Mouse (Mus musculus) stomach, postnatal 0 days (tissue): Measurements from ENCODE around the gene Cdca7l. TPM values are rescaled to one million over a fixed set of nuclear protein-coding genes. Genes with fewer than 3 reads are reported as not detected.

ENCODE experiments used
- ATAC-seq: fragments of 200-750 bp; cut with Nextera tagmentation; 2 replicates; pipeline ENCODE4 v1.8.0; 2017; ENCODE audit not compliant: low FRiP score, low TSS enrichment
- DNase-seq: peaks from one replicate; pipeline ENCODE4 v3.0.0-alpha.2; 2016; ENCODE audit warnings: low spot score
- H3K27ac ChIP-seq: fragments of 300-500 bp; sonication (generic); replicated peaks from 2 replicates; pipeline ENCODE4 v1.5.1; 2014; ENCODE audit warnings: mild to moderate bottlenecking, control low read depth
- H3K27me3 ChIP-seq: fragments of 300-500 bp; sonication (generic); 2 replicates; pipeline ENCODE4 v1.6.1; 2014; ENCODE audit warnings: low read length; ENCODE audit not compliant: control insufficient read depth, insufficient read depth
- H3K36me3 ChIP-seq: fragments of 300-500 bp; sonication (generic); 2 replicates; pipeline ENCODE4 v1.6.1; 2014; ENCODE audit warnings: low read length, mixed read lengths; ENCODE audit not compliant: control insufficient read depth, insufficient read depth
- H3K4me1 ChIP-seq: fragments of 300-500 bp; sonication (generic); replicated peaks from 2 replicates; pipeline ENCODE4 v1.6.1; 2014; ENCODE audit warnings: antibody characterized with exemption; ENCODE audit not compliant: control insufficient read depth, insufficient read depth
- H3K4me2 ChIP-seq: fragments of 300-500 bp; sonication (generic); replicated peaks from 2 replicates; pipeline ENCODE4 v1.6.1; 2014; ENCODE audit warnings: low read depth, mild to moderate bottlenecking, control low read depth, moderate library complexity
- H3K4me3 ChIP-seq: fragments of 300-500 bp; sonication (generic); 2 replicates; pipeline ENCODE4 v1.5.1; 2014; ENCODE audit warnings: low read depth, low read length, control low read depth
- H3K9ac ChIP-seq: fragments of 300-500 bp; sonication (generic); 2 replicates; pipeline ENCODE4 v1.6.1; 2014; ENCODE audit warnings: mild to moderate bottlenecking, low read length, control low read depth, mixed read lengths
- H3K9me3 ChIP-seq: fragments of 300-500 bp; sonication (generic); 2 replicates; pipeline ENCODE4 v1.6.1; 2016; ENCODE audit warnings: low read length; ENCODE audit not compliant: control insufficient read depth
- CTCF ChIP-seq: IDR thresholded peaks from 2 replicates; pipeline ENCODE4 v1.5.1; 2016; ENCODE audit warnings: antibody characterized with exemption, low read depth, mild to moderate bottlenecking, moderate library complexity
- EP300 ChIP-seq: optimal IDR thresholded peaks from 2 replicates; pipeline ENCODE3; 2016; ENCODE audit warnings: antibody characterized with exemption
- WGBS: fragments of 180-500 bp; shearing (Covaris S2); extraction: QIAGEN DNeasy Blood & Tissue Kit; methylation state at CpG from one replicate; pipeline ENCODE4 v1.1.7; 2014; 5-methylcytosine and 5-hydroxymethylcytosine counted together
- polyA plus RNA-seq: library from polyadenylated mRNA; unstranded; fragments of >200 nt; fragmentation: Nextera tagmentation; extraction: Ambion mirVana; gene quantifications from 2 replicates; pipeline ENCODE4 v1.2.1, GENCODE M21; 2015

Gene Cdca7l
- polyA plus RNA-seq, 1 experiment from 2014 or later, result 15.1 TPM

GRCm38 (mm10) chr12:117832190-117832589, 28.1 kb downstream of the Cdca7l start:
- no peak overlapping the region for H3K27ac ChIP-seq
- H3K36me3 ChIP-seq, result no peaks in the 10 kb centered on the region
- no peak overlapping the region for H3K9ac ChIP-seq
- DNase-seq, result no peak
- no peaks in the 10 kb centered on the region for H3K9me3 ChIP-seq
- ATAC-seq, result no peak
- TF ChIP-seq CTCF, result no peak
- TF ChIP-seq EP300, result no peak
- H3K27me3 ChIP-seq, result no peaks in the 10 kb centered on the region
- H3K4me2 ChIP-seq, result no peak overlapping the region
- no peaks in the 10 kb centered on the region for H3K4me1 ChIP-seq
- H3K4me3 ChIP-seq, result no peak overlapping the region
- 41% methylated on average over 5 of the region's 5 CpGs for WGBS

- H3K4me2 ChIP-seq, result no peak overlapping the region
- no peaks in the 10 kb centered on the region for H3K36me3 ChIP-seq
- 81% methylated on average over 2 of the region's 2 CpGs for WGBS
- no peak overlapping the region for H3K9ac ChIP-seq
- no peaks in the 10 kb centered on the region for H3K9me3 ChIP-seq
- ATAC-seq (no peak), DNase-seq (no peak)
- no peak overlapping the region for H3K27ac ChIP-seq
- TF ChIP-seq EP300 (no peak), CTCF (peak; percentile 10; the same call in 1 of the 2 replicates)
- H3K4me1 ChIP-seq, result no peaks in the 10 kb centered on the region
- no peaks in the 10 kb centered on the region for H3K27me3 ChIP-seq
- H3K4me3 ChIP-seq, result no peak overlapping the region
Observed at GRCm38 (mm10) chr12:117834652-117835051, 30.6 kb downstream of the Cdca7l start.

DNA sequence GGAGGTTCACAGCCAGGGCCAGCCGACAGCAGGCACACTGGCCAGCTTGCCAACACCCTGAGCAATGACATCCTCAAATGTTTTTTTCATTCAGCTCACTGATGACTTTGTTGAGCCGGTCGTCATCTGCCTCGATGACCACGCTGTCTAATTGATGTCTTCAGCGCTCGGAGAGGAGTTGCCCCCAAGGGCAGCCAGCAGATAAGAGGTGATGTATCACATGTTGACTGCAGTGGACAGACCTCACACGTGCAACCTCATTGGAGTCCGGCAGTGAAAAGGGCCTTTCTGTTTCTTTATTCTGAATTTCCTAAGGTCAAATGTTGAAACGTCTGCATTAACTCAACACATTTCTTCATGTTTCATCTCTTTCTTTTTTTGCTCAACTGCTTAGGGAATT, 31.3 kb downstream of the Cdca7l start:
- Histone ChIP-seq H3K9me3 (no peaks in the 10 kb centered on the region), H3K9ac (no peak overlapping the region), H3K4me1 (no peaks in the 10 kb centered on the region), H3K4me3 (no peak overlapping the region), H3K4me2 (no peak overlapping the region), H3K27ac (no peak overlapping the region), H3K27me3 (no peaks in the 10 kb centered on the region), H3K36me3 (no peaks in the 10 kb centered on the region)
- DNase-seq (no peak), ATAC-seq (no peak)
- TF ChIP-seq EP300 (no peak), CTCF (no peak)
- WGBS, result 16% methylated on average over 10 of the region's 10 CpGs

- H3K27me3 ChIP-seq, result no peaks in the 10 kb centered on the region
- TF ChIP-seq CTCF (no peak), EP300 (no peak)
- DNase-seq, result no peak
Observed at GRCm38 (mm10) chr12:117837376-117837775, 33.3 kb downstream of the Cdca7l start.

DNA sequence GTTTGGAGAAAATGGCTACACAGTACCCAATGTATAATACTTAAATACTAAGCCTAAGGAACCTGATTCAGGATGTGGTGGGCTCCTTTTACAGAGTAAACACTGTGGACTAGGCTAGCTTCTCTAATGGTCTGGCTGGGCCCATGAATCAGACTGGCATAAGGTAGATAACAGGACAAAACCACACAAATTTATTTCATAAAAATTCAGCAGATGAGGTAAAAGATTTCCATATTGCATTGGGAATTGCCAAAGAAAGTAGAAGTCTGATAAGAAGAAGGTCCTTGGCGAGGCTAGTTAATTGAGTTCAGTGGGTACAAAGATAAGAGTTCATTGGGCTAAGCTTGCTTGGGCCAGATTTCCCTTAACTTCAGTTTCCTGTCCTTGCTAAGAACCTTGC, 36.6 kb downstream of the Cdca7l start:
- ATAC-seq (no peak), DNase-seq (no peak)
- no peak overlapping the region for H3K9ac ChIP-seq
- TF ChIP-seq EP300 (no peak), CTCF (no peak)
- no peak overlapping the region for H3K27ac ChIP-seq
- 55% methylated on average over 1 of the region's 1 CpGs for WGBS
- no peaks in the 10 kb centered on the region; the same call in 1 of the 2 replicates for H3K4me1 ChIP-seq
- H3K4me2 ChIP-seq, result no peak overlapping the region
- H3K9me3 ChIP-seq, result no peaks in the 10 kb centered on the region
- H3K27me3 ChIP-seq, result no peaks in the 10 kb centered on the region
- H3K4me3 ChIP-seq, result no peak overlapping the region
- no peaks in the 10 kb centered on the region for H3K36me3 ChIP-seq

More at GRCm38 (mm10) chr12:117837376-117837775, 33.3 kb downstream of the Cdca7l start:
- H3K4me1 ChIP-seq, result no peaks in the 10 kb centered on the region
- no peak overlapping the region for H3K9ac ChIP-seq
- 87% methylated on average over 4 of the region's 4 CpGs for WGBS
- no peak overlapping the region for H3K4me2 ChIP-seq
- H3K36me3 ChIP-seq, result no peaks in the 10 kb centered on the region
- no peaks in the 10 kb centered on the region for H3K9me3 ChIP-seq
- no peak overlapping the region for H3K27ac ChIP-seq
- ATAC-seq, result no peak
- no peak overlapping the region for H3K4me3 ChIP-seq

DNA sequence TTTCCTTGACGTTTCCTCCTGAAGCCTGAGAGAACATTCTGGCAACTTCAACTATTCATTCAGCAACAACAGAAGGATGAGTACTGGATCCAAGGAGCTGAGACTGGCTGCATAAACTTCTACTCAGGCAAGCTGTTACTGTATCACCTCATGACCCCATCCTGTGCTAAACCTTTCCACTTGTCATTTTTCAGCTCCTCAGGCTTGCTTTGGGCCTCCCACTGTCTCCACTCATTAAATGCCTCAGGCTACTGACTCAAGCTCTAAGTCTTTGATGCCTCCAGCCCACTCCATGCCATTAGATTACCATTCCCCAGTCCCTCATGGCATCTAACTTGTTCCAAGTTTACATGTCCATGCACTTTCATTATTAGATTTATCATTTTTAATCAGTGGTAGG, 38.6 kb downstream of the Cdca7l start:
- Histone ChIP-seq H3K4me1 (no peaks in the 10 kb centered on the region; the same call in 1 of the 2 replicates), H3K36me3 (no peaks in the 10 kb centered on the region), H3K4me2 (no peak overlapping the region), H3K27me3 (no peaks in the 10 kb centered on the region), H3K9ac (no peak overlapping the region), H3K4me3 (no peak overlapping the region), H3K9me3 (no peaks in the 10 kb centered on the region), H3K27ac (no peak overlapping the region)
- no peak for TF ChIP-seq EP300
- no peak for TF ChIP-seq CTCF
- DNase-seq (no peak), ATAC-seq (no peak)
- WGBS, result 67% methylated on average over 1 of the region's 1 CpGs
